Mouse (Mus musculus): ENCODE results near the gene Ankrd13d.

- TF ChIP-seq CTCF (IDR thresholded peaks at IDR 0.05; ENCODE audit: insufficient read depth, low read length) (no peak), POLR2A (IDR thresholded peaks at IDR 0.05; ENCODE audit: borderline replicate concordance, extremely low read depth, low read depth, low read length) (no peak)
Measured at GRCm38 (mm10) chr19:4261038-4261698, 21.8 kb downstream of the Ankrd13d start.
